Mouse (Mus musculus): ENCODE measurements around the gene Ascc1. TPM values are rescaled to one million over a fixed set of nuclear protein-coding genes. Genes with fewer than 3 reads are reported as not detected.

Ascc1 gene
- polyA plus RNA-seq, 1 experiment from 2014 or later = 44.1 TPM

Small RNAs within 50 kb of the gene (microRNA-seq; reads per million reads assigned to microRNA genes)
- gene Mir6906 = not detected

Other genes starting within 250 kb of the Ascc1 start
- 22.1 and 26.3 TPM in 2 replicates for gene Dnajb12, start 123.2 kb upstream of the Ascc1 start, polyA plus RNA-seq (2015; fragmentation: Nextera tagmentation; extraction: Ambion mirVana)
- 29.0 and 31.9 TPM in 2 replicates for gene Ddit4, start 51.0 kb upstream of the Ascc1 start, polyA plus RNA-seq (2015; fragmentation: Nextera tagmentation; extraction: Ambion mirVana)
- gene Anapc16, start 330 bp downstream of the Ascc1 start, polyA plus RNA-seq (2015; fragmentation: Nextera tagmentation; extraction: Ambion mirVana) = 89.3 and 90.1 TPM in 2 replicates
- gene Spock2, start 103.4 kb downstream of the Ascc1 start, polyA plus RNA-seq (2015; fragmentation: Nextera tagmentation; extraction: Ambion mirVana) = 6.7 and 8.6 TPM in 2 replicates
- gene Chst3, start 216.5 kb downstream of the Ascc1 start, polyA plus RNA-seq (2015; fragmentation: Nextera tagmentation; extraction: Ambion mirVana) = 0.46 and 0.57 TPM in 2 replicates